Mouse (Mus musculus): Measurements from ENCODE around the gene Bnc2.

DNA sequence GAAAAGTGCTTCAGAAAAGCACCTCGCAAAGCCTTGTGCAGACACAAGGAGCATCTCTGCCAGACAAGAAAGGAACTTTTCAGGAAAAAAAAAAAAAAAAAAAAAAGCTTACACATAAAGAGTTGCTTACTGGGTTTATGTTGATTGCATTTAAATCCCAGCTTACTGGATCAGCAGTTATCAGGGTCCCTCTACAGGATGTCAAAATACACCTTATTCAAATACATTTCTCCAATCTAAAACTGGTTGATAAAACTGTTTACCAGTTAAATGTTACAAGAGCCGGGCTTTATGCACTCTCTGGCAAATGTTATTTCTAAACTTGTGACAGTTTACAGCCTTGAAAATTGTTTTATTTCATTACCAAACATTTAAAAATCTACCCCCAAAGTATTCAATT, 130.4 kb downstream of the Bnc2 start:
- TF ChIP-seq POLR2A (IDR thresholded peaks at IDR 0.05; ENCODE audit: borderline replicate concordance, low read depth, low read length) (no peak), CTCF (IDR thresholded peaks at IDR 0.05; ENCODE audit: low read depth, low read length) (no peak)
